Mouse (Mus musculus) bone marrow macrophage, adult 2 months (primary cell): Measurements from ENCODE around the gene Igf2r.

Experiments
- CTCF ChIP-seq: IDR thresholded peaks from 2 replicates; pipeline ENCODE4 v1.5.1; 2012; ENCODE audit warnings: low read depth, mild to moderate bottlenecking, low read length, moderate library complexity
- POLR2A ChIP-seq: IDR thresholded peaks from 2 replicates; pipeline ENCODE4 v1.6.1; 2012; ENCODE audit warnings: mild to moderate bottlenecking, low read depth, low read length, borderline replicate concordance

GRCm38 (mm10) chr17:12780125-12780524 lies 10.7 kb upstream of the Igf2r start:
- TF ChIP-seq CTCF, result no peak
- TF ChIP-seq POLR2A, result no peak
